Mouse (Mus musculus): Measurements from ENCODE around the gene Prpf31.

Gene Prpf31

DNA sequence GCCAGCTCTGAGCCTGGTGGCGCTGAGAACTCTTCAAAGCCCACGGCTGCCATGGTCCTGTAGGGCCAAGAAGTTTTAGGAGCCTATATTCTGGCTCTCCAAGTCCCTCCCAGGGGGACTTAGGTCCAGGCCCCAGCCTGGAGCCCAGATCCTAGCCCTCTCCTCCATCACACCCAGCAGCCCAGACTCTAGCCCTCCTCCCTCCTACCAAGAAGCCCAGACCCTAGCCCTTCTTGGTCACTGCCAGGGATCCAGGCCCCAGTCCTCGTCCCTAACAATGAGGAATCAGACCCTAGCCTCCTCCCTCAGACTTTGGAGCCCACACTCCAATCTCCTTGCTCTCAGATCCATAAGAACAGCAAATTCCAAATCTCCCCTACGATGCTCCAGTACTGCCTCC lies 755 bp upstream of the Prpf31 start:
- DNase-seq (ENCODE audit: low read depth, low spot score), result no peak

DNA sequence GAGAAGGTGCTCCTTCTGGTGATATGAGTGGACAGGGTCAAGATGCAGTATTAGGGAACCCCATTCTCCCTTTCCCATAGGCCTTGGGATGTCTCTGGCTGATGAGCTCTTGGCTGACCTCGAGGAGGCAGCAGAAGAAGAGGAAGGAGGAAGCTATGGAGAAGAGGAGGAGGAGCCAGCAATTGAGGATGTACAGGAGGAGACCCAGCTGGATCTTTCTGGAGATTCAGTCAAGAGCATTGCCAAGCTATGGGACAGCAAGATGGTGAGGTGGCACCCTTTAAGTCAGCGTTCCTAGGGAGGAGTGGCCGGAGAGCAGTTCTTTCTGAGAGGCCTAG lies 662 bp downstream of the Prpf31 start:
- no peak for DNase-seq (ENCODE audit: low read depth, low spot score)

DNA sequence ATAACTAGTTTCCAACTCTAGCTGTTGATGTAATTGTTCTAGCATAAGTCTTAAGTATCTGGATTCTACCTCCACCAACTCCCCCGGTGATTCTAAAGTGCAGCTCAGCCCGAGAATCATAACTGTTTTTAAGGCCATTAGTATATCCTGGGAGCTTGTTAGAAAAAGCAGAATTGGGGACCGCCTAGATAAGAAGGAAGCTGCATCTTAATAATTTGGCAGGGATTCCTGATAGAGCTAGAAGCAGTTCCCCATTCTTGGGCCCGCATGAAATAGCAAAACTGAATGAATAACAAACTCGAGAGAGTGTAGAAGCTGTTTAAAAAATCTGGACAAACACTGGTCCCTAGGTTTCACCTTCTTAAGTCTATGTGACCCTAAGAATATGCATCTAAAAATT lies 13.6 kb downstream of the Prpf31 start:
- DNase-seq (ENCODE audit: low read depth, low spot score), result no peak

DNA sequence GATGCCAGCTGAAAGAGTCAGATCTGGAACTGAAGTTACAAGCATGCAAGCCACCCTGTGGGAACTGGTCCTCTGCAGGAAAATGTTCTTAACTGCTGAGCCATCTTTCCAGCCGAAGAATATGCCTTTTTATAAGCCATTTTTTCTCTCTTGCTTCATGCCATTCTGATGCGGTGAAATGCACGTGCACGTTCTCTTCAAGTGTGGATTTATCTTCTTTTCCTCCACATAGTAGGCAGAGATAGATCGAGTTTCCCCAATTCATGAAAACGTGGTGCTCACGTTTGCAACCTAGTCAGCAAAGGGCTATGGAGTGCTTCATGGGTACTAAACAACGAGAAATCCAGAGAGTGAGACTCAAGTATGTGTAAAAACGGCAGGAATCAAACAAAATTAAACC lies 14.1 kb downstream of the Prpf31 start:
- no peak for DNase-seq (ENCODE audit: low read depth, low spot score)

DNA sequence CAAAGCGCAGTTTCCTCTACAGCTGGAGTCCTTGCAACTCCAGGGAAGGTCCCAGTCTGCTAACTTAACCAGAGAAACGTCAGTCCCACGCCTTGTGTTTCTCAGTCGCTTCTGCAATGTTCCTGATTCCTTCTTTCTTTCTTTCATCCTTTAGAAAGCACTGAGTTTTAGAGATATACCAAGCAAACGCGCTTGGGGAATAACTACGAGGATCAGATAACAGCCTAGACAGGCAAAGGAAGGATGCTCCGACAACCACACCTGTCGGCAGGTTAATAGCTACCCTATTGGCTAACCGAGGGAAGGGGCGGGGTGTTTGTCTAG lies 14.5 kb downstream of the Prpf31 start:
- DNase-seq (ENCODE audit: low read depth, low spot score), result no peak

DNA sequence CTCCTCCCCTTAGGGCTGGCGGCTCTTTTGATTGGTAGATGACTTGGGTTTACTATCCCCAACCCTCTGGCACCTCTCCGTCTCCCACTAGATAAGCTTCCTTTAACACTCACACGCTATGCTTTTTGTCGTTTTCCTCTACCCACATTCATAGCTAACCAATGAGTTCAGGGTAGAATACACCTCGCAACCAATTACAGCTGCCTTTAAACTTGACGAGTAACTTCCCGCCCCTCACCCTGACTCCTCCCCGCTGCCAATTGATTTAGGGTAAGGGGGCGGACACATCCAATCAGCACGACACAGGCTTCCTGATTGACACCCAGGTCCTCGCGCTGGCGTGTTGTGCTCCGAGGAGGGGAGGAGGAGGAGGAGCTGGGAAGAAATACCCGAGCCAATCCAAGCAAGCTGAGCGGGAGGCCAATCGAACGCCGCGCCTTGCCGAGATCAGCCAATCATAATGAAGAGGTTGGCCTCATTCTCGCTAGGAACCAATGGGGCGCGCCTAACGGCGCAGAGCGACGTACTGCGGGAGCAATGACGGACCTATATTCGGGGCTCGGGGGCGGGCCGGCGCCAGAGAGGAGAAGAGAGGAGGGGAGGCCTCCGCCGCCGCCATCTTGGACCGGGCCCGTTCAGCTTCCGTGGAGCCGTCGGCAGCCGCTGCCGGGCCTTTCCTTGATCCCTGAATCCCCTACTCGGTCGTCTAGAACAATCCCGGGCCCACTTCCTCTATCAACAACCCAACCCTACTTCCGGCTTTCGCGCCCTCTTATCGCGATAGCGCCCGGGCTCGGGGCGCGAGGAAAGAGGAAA lies 15.1 kb downstream of the Prpf31 start, which contains the start of gene Cnot3:
Gene Cnot3, plus strand, starts transcription at position 597 of the 816 bp plus-strand sequence.
- DNase-seq (ENCODE audit: low read depth, low spot score), result peak; percentile 100

DNA sequence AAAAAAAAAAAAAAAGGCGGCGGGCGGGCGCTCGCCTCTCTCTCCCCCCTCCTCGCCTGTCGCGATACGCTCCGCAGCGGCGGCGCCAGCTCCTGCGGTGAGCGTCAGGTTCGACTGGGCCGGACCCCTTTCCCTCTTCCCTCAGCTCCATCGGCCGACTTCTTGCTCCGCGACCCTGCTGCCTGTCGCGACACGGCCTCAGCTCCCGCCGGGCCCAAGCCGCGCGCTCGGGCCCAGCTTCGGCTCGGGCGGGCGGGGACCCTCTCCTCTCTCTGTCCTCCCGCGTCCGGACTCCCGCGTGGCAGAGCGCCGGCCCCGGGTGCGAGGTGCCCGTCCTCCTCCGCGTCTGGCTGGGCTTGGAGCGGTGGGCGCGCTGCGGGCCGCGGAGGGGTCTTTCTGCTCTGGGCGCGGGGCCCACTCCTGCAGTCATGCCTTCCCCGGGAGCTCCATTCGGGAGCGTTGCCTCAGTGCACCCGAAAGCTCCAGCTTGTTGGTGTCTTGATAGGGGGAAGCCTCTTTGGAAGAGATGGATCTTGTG lies 15.8 kb downstream of the Prpf31 start:
- DNase-seq (ENCODE audit: low read depth, low spot score), result no peak

DNA sequence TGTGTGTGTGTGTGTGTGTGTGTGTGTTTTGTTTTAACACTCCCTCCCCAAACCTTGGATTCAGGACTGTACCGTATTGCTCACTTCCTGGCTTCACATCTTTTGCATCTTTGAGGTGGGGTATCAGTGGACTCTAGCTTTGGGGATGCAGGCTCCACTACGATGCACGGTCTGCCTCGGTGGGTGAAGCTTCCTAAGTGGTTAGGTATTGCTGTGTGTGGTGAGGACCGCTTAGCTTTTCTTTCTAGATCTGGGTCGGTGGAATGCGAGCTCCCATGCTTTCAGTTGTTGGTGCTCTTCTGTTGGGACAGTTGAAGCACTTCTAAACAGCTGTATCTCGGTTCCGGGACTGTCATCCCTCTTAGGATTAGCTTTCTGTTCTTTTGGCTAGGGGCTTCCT lies 16.4 kb downstream of the Prpf31 start:
- DNase-seq (ENCODE audit: low read depth, low spot score), result no peak

DNA sequence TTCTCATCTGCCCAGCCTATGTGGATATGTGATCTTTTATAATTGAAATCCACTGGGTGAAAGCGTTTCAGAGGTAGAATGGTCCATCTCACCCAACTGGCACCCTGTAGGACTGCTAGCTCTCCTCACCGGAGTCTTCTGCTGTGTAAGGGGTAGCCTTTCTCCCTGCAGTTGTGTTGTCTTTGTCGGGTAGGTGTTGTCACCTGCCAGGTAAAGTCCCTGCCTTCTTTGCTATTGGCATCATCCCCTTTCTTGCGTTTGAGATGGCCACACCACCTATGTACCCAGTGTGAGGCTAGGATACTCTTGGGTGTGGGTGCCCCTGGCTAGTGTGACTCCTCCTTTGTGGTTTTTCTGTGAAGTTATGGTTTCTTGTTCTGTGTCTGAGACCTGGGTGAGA lies 16.9 kb downstream of the Prpf31 start:
- DNase-seq (ENCODE audit: low read depth, low spot score), result no peak

DNA sequence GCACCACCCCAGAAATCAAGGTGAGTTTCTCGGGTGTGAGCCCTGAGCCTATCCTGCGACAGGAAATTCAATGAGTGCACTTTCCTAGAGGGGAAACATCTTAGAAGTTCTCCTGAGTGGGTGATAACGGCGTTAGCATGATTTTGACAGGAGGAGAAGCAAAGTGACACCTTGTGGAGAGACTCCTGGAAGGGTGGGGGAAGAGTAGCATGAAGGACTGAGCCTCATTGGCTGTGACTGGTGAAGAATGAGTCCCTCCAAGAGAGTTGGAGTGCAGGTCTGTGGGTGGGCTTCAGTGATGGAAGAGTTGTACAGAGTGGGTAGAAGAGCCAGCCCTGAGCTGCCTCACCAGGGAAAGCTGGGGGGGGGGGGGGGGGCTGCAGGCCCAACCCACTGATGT lies 27.2 kb downstream of the Prpf31 start:
- no peak for DNase-seq (ENCODE audit: low read depth, low spot score)

DNA sequence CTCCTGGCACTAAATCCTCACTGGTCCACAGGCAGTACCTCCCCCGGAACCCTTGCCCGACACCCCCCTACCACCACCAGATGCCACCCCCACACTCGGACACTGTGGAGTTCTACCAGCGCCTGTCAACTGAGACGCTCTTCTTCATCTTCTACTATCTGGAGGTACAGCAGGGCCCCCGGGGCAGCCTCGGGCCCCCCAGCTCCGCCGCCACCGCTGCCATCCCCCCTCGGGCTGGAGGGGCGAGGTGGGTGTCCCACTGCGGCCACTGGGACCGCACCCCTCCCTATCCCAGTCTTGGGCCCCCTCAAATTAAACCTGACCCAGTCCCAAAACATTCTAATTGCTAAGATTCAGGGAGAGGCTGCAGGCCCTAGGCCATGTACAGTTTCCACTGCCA lies 28.8 kb downstream of the Prpf31 start:
- DNase-seq (ENCODE audit: low read depth, low spot score), result no peak

DNA sequence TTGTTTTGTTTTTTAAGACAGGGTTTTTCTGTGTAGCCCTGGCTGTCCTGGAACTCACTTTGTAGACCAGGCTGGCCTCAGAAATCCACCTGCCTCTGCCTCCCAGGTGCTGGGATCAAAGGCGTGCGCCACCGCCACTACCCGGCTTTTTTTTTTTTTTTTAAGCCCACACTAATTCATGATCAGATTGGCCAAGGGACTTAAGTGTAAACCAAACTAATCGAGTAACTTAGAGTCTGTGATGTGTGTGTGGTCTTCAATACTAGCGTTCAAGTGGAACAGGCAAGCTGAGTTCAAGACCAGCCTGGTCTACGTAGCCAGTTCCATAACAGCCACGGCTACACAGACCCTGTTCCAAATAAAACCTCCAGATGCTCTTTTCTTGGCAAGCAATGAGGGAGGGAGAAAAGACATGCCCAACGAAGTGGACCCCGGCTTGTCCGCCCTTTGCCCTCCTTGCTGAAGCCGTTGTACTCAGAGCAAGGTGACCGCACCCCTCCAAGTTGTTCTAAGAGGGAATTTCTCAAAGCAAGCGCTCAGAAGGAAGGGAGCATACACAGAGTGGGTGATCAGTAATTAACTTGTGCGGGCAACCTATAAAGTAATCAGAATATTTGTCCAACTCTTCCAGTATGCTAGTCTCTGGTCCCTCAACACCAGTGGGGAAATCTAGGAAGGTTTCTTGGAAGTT lies 34.9 kb downstream of the Prpf31 start:
- no peak for DNase-seq (ENCODE audit: low read depth, low spot score)

DNA sequence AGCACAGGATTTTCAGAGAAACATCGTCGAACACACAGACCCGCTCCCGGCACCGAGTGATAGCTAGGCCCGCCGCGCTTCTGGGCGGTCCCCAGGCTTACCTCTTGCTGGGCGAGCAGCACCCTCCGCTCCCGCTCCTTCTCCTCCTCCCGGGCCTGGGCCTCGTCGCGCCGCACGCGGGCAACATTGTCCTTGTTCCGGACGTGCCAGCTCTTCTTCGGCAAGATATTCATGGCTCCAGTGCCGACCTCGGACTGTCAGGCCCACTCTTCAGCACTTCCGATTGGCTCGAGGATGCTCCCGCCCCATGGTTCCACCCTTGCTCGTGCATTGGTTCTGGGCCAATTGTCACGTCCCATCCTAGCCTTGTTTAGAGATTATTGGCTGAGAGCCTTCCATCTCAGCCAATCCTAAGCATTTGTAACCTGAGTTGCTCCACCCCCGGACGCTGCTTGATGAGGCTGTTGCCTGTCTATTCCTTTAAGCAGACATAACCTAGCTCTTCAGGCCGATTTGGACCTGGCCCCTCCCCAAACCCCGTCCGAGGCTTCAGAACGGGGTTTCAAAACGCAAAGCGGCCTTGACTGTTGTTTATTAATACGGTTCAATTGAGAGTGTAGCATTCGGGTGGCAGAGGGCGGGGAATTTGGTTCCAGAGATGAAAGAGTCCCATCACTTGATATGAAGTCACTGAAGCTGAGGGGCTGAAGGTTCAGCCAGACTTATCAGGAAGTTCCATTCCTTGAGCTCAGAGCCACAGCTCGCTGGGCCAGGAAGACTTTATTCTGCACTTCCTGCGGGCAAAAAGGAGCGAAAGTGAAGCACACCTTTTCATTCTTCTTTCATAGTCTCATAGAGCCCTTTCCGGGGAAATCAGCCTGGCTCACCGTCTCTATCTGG lies 35.7 kb downstream of the Prpf31 start, which contains the start of gene Leng1:
Gene Leng1, minus strand, starts transcription at position 626 of the 900 bp plus-strand sequence.
- peak; percentile 99 for DNase-seq (ENCODE audit: low read depth, low spot score)

DNA sequence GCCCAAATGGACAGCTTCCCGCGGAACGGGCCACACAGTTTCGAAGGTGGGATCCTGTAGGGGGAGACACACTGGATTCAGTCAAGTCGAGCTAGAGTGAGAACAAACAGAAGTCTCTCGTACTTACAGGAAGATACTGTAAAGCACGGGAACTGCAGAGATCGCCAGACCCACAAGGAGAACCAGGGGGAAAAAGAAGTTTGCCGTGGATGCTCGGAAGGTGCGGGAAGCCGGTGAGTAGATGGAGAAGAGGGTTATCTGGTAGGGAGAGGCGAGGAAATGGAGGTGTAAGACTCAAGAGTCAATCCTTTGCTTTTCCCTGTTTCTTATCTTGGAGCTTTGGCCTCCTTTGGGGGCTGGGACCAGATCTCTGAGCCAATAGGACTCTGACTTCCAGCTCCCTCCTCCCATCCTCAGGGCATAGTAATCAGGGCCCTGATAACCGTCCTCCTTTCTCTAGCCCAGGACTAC lies 37.2 kb downstream of the Prpf31 start:
- peak; percentile 80 for DNase-seq (ENCODE audit: low read depth, low spot score)

DNA sequence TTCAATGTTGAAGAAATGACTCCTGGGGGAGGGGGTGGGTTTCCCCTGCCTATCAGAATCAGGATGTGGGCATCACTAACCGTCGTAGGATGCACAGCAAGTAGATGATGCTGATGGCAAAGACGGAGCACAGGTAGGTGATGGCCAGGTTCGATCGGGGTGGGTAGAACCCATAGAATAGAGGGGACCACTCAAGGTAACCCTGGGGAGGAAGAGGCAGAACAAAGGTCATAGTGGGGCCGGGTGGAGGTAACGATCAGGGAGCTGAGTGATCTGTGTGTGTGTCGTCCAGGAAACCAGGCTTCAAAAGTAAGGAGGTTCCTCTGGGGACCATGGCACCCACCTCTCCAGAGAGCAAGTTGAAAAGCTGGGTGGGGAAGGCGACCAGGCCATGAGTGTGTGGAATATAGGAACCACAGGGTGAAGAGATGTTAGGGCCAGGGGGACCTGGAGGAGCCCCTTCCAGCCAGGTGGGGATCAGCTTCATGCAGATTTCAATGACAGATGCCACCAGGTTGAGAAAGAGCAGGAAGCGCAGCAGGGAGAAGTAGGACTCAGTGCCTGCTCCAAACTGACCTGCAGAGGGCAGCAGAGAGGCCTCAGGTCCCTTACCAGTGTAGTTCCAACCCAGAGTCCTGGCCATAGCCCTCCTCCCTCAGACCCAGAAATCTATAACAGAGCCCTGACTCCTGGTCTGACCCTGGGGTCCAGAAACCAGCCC lies 44.9 kb downstream of the Prpf31 start:
- peak; percentile 90 for DNase-seq (ENCODE audit: low read depth, low spot score)

DNA sequence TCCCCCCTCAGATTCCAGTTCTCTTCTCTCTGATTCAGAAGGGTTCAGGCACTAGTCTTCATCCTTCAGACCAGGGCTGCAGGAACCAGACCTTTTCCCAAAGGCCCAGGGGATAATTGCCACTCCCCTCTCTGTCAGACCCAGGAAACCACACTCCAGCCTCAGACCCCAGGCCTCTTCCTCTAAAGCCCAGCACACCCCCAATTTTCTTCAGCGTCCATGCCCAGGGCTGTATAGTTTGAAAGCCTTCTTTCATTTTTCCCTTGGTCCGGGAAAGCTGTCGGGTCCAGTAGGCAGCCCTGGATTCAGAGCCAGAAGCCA lies 45.4 kb downstream of the Prpf31 start:
- DNase-seq (ENCODE audit: low read depth, low spot score), result no peak

DNA sequence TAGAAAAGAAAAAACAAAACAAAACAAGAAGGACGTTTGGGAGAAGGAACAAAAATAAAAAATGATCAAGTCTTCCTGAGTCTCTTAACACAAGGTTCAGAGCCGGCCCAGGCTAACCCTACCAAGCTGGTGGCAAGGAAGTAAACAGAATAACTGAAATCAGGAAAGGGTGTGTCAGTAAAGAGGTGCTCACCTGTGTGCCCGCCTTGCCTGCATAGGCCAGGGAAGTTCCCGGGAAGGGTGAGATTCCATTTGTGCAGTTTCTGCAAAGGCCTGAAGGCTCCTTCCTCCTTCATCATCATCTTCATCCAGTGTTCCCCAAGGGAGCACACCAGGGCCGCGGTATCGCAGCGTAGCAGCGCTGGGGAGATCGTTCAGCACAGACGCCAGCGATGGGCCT lies 46.6 kb downstream of the Prpf31 start:
- no peak for DNase-seq (ENCODE audit: low read depth, low spot score)

DNA sequence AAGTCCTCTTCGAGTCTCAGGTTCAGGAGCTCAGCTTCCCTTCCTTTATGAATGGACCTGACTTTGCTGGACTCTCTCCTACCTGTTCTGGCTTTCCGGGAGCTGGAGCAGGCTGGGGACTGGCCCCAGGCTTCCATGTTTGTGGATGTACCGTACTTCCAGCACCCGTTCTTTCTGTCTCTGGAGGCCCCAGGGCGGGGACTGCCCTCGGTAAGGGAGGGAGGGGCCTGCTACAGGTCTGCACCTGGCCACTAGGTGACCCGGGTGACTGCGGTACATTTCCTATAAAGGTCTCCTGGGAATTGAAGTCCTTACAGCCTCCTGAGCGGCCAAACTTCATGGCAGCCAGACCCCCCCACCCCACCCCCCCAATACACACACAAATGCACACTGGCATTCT lies 47.6 kb downstream of the Prpf31 start, which contains the start of gene Tmc4:
Gene Tmc4, minus strand, starts transcription at position 212 of the 400 bp plus-strand sequence.
- peak; percentile 35 for DNase-seq (ENCODE audit: low read depth, low spot score)

DNA sequence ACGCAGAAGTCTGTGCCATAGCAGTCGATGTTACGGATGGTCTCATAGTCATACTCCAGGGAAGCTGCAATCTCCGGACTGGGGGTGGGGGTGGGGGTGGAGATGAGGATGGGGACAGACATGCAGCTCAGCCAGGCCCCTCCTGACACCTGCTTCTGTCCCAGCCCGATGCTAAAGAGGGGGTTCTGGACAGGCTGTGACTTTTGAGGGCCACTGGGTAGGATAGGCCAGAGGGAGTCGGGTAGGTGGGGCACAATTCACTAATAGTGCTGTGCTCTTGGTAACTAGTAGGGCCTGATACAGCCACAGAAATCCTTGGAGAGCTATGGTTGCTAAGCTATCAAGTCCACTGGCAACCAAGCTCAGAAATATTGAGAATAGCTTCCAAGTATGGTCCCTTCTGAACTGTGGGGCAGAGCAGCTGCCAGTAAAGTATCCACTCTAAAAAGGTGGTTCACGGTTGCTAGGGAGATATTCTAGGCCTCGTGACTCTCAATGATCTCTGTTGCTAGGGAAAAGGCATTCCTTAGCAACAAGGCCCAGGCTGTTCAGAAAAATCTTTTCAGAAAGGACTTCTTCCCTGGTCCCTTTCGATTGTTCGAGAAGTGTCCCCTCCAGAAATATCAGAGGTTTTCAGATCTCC lies 54.2 kb downstream of the Prpf31 start:
- DNase-seq (ENCODE audit: low read depth, low spot score), result no peak

DNA sequence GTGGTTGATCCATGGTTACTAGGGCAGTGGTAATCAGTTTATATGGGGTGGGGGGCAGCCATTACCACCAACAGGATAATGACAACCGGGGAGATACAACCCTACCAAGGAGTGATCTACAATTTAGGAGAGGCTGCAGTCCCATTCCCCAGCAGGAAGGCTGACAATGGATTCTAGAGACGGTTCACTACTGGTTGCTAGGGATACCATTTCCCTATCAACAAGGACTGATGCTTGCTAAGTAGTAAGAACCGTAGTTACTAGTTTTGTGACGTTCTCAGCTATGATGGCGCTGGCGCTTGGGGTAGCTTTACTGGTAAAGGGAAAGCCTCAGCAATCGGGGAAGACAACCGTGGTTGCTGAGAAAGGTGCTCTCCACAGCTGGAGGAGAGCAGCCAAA lies 54.9 kb downstream of the Prpf31 start:
- DNase-seq (ENCODE audit: low read depth, low spot score), result no peak
